Mouse (Mus musculus) intestine, embryonic 16.5 days (tissue): ENCODE results near the gene Gdf11. TPM values are rescaled to one million over a fixed set of nuclear protein-coding genes. Genes with fewer than 3 reads are reported as not detected.

Experiments
- ATAC-seq: fragments of 200-750 bp; cut with Nextera tagmentation; 2 replicates; pipeline ENCODE4 v1.8.0; 2017; ENCODE audit warnings: moderate TSS enrichment, moderate library complexity
- H3K27ac ChIP-seq: fragments of 300-500 bp; sonication (generic); 2 replicates; pipeline ENCODE4 v1.5.1; 2014; ENCODE audit warnings: mild to moderate bottlenecking, low read length
- H3K27me3 ChIP-seq: fragments of 300-500 bp; sonication (generic); replicated peaks from 2 replicates; pipeline ENCODE4 v1.6.1; 2014; ENCODE audit warnings: low read length, control low read depth, mixed read lengths; ENCODE audit not compliant: control insufficient read depth, insufficient read depth
- H3K36me3 ChIP-seq: fragments of 300-500 bp; sonication (generic); 2 replicates; pipeline ENCODE4 v1.6.1; 2014; ENCODE audit warnings: low read length, control low read depth; ENCODE audit not compliant: control insufficient read depth, insufficient read depth
- H3K4me1 ChIP-seq: fragments of 300-500 bp; sonication (generic); 2 replicates; pipeline ENCODE4 v1.6.1; 2014; ENCODE audit warnings: low read length, control low read depth, mixed read lengths; ENCODE audit not compliant: control insufficient read depth, insufficient read depth
- H3K4me2 ChIP-seq: fragments of 300-500 bp; sonication (generic); 2 replicates; pipeline ENCODE4 v1.6.1; 2014; ENCODE audit warnings: low read depth, low read length, control low read depth
- H3K4me3 ChIP-seq: fragments of 300-500 bp; sonication (generic); 2 replicates; pipeline ENCODE4 v1.5.1; 2014; ENCODE audit warnings: mild to moderate bottlenecking, low read length
- H3K9ac ChIP-seq: fragments of 300-500 bp; sonication (generic); 2 replicates; pipeline ENCODE4 v1.6.1; 2014; ENCODE audit warnings: low read depth, low read length
- H3K9me3 ChIP-seq: fragments of 300-500 bp; sonication (generic); 2 replicates; pipeline ENCODE4 v1.6.1; 2016; ENCODE audit warnings: low read length, control low read depth; ENCODE audit not compliant: control insufficient read depth
- WGBS: fragments of 180-500 bp; shearing (Covaris S2); extraction: QIAGEN DNeasy Blood & Tissue Kit; methylation state at CpG from one replicate; pipeline ENCODE4 v1.1.7; 2014; 5-methylcytosine and 5-hydroxymethylcytosine counted together
- polyA plus RNA-seq: library from polyadenylated mRNA; unstranded; fragments of >200 nt; fragmentation: Nextera tagmentation; extraction: Ambion mirVana; gene quantifications from 2 replicates; pipeline ENCODE4 v1.2.1, GENCODE M21; 2015

Gene Gdf11
- polyA plus RNA-seq, 1 experiment from 2014 or later: 2.2 TPM

- ATAC-seq: no peak
- Histone ChIP-seq H3K36me3 (no peaks in the 10 kb centered on the region), H3K9me3 (no peaks in the 10 kb centered on the region), H3K27ac (no peak overlapping the region), H3K4me1 (peaks cover 25% of the 10 kb centered on the region), H3K4me3 (0 out of 2 replicates have a peak overlapping the region, but pooled peaks have one; percentile 79), H3K4me2 (peak overlapping the region; percentile 95), H3K27me3 (no peaks in the 10 kb centered on the region), H3K9ac (no peak overlapping the region; the same call in 1 of the 2 replicates)
- WGBS: 20% methylated on average over 1 of the region's 2 CpGs
Measured at GRCm38 (mm10) chr10:128889846-128890245, 1.7 kb downstream of the Gdf11 start.

- Histone ChIP-seq H3K9me3 (no peaks in the 10 kb centered on the region), H3K4me1 (peaks cover 25% of the 10 kb centered on the region), H3K27ac (no peak overlapping the region), H3K9ac (peak overlapping the region; percentile 56; the same call in 1 of the 2 replicates), H3K36me3 (no peaks in the 10 kb centered on the region), H3K4me2 (peak overlapping the region; percentile 52), H3K4me3 (peak overlapping the region; percentile 31), H3K27me3 (no peaks in the 10 kb centered on the region)
- ATAC-seq: peak; percentile 28
- WGBS: 3% methylated on average over 7 of the region's 7 CpGs
Measured at GRCm38 (mm10) chr10:128888941-128889827, 2.3 kb downstream of the Gdf11 start.

GRCm38 (mm10) chr10:128882067-128882466 is 9.5 kb downstream of the Gdf11 start:
- Histone ChIP-seq H3K4me3 (no peak overlapping the region), H3K36me3 (peaks cover 3% of the 10 kb centered on the region; the same call in 1 of the 2 replicates), H3K4me1 (no peaks in the 10 kb centered on the region), H3K27ac (no peak overlapping the region), H3K4me2 (no peak overlapping the region), H3K9me3 (no peaks in the 10 kb centered on the region), H3K9ac (no peak overlapping the region), H3K27me3 (no peaks in the 10 kb centered on the region)
- WGBS: 88% methylated on average over 5 of the region's 5 CpGs
- no peak for ATAC-seq

- Histone ChIP-seq H3K27me3 (no peaks in the 10 kb centered on the region), H3K4me2 (no peak overlapping the region), H3K9me3 (no peaks in the 10 kb centered on the region), H3K36me3 (peaks cover 3% of the 10 kb centered on the region; the same call in 1 of the 2 replicates), H3K27ac (no peak overlapping the region), H3K4me3 (no peak overlapping the region), H3K4me1 (no peaks in the 10 kb centered on the region), H3K9ac (no peak overlapping the region)
- no peak for ATAC-seq
- 87% methylated on average over 2 of the region's 2 CpGs for WGBS
Measured at GRCm38 (mm10) chr10:128878811-128879210, 12.7 kb downstream of the Gdf11 start.

DNA sequence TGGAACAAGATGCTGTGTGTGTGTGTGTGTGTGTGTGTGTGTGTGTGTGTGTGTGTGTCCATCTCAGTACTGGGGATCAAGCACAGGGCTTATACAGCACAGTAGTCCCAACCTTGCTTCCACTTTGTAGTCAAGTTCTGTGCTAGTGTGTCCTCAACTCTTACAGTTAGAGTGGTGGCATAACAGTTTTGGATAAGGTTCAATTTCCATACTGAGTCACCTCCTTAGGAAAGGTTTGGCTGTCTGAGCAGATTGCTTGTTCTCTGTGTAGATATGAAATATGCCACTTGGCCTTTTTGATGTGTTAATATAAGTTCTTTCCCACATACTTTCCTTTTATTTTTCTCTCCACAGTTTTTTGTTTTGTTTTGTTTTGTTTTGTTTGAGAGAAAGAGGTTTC is 13.2 kb downstream of the Gdf11 start:
- H3K36me3 ChIP-seq: peaks cover 3% of the 10 kb centered on the region; the same call in 1 of the 2 replicates
- no peak overlapping the region for H3K4me3 ChIP-seq
- ATAC-seq: no peak
- no peak overlapping the region for H3K27ac ChIP-seq
- no peaks in the 10 kb centered on the region for H3K9me3 ChIP-seq
- no peaks in the 10 kb centered on the region for H3K27me3 ChIP-seq
- no peak overlapping the region for H3K4me2 ChIP-seq
- H3K9ac ChIP-seq: no peak overlapping the region
- no peaks in the 10 kb centered on the region for H3K4me1 ChIP-seq

GRCm38 (mm10) chr10:128870341-128870740 is 21.2 kb downstream of the Gdf11 start:
- H3K9ac ChIP-seq: no peak overlapping the region
- ATAC-seq: no peak
- WGBS: 82% methylated on average over 3 of the region's 3 CpGs
- no peak overlapping the region for H3K4me3 ChIP-seq
- no peak overlapping the region for H3K4me2 ChIP-seq
- H3K9me3 ChIP-seq: no peaks in the 10 kb centered on the region
- H3K4me1 ChIP-seq: no peaks in the 10 kb centered on the region
- no peaks in the 10 kb centered on the region for H3K27me3 ChIP-seq
- peaks cover 5% of the 10 kb centered on the region; the same call in 1 of the 2 replicates for H3K36me3 ChIP-seq
- H3K27ac ChIP-seq: no peak overlapping the region

- Histone ChIP-seq H3K27ac (no peak overlapping the region), H3K4me3 (no peak overlapping the region), H3K9me3 (no peaks in the 10 kb centered on the region), H3K9ac (no peak overlapping the region), H3K36me3 (peaks cover 3% of the 10 kb centered on the region; the same call in 1 of the 2 replicates), H3K27me3 (no peaks in the 10 kb centered on the region), H3K4me2 (no peak overlapping the region), H3K4me1 (no peaks in the 10 kb centered on the region)
- no peak for ATAC-seq
- 89% methylated on average over 1 of the region's 1 CpGs for WGBS
Measured at GRCm38 (mm10) chr10:128866518-128866917, 25.0 kb downstream of the Gdf11 start.

GRCm38 (mm10) chr10:128866042-128866441 is 25.5 kb downstream of the Gdf11 start:
- ATAC-seq: no peak
- Histone ChIP-seq H3K4me3 (no peak overlapping the region), H3K9me3 (no peaks in the 10 kb centered on the region), H3K27ac (no peak overlapping the region), H3K4me2 (no peak overlapping the region), H3K27me3 (no peaks in the 10 kb centered on the region), H3K4me1 (no peaks in the 10 kb centered on the region), H3K9ac (no peak overlapping the region), H3K36me3 (peaks cover 3% of the 10 kb centered on the region; the same call in 1 of the 2 replicates)
- WGBS: 86% methylated on average over 3 of the region's 3 CpGs

DNA sequence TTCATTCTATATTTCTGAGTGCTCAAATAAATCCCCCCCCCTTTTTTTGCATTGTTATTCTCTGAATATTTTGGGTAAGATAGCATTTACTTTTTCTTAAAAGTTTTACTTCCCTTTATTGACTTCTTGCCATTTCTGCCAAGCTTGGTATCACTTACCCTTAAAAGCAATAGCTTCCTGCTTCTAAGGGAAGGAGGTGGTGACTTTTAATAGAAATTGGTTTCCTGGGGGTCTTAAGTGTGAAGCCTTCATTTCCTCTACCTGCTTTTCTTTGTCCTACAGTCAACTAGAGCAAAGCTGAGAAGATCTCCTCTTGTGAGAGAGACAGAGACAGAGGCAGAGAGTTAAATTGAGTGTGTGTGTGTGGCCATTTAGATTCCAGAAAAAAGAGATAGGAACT is 30.3 kb downstream of the Gdf11 start:
- ATAC-seq: no peak
- Histone ChIP-seq H3K4me2 (no peak overlapping the region), H3K9ac (no peak overlapping the region), H3K4me3 (no peak overlapping the region), H3K4me1 (no peaks in the 10 kb centered on the region), H3K27me3 (no peaks in the 10 kb centered on the region), H3K9me3 (no peaks in the 10 kb centered on the region), H3K27ac (no peak overlapping the region), H3K36me3 (no peaks in the 10 kb centered on the region)
